Mouse (Mus musculus) heart, postnatal 0 days (tissue): ENCODE results near the gene Hus1b.

Experiments used
- CTCF ChIP-seq: IDR thresholded peaks from 2 replicates; pipeline ENCODE4 v1.5.1; 2016; ENCODE audit warnings: antibody characterized with exemption, control low read depth, low read depth
- EP300 ChIP-seq: IDR thresholded peaks from 2 replicates; pipeline ENCODE4 v1.6.1; 2016; ENCODE audit warnings: antibody characterized with exemption, low read depth

GRCm38 (mm10) chr13:30929119-30929518 is 18.4 kb downstream of the Hus1b start:
- no peak for TF ChIP-seq CTCF
- no peak for TF ChIP-seq EP300
